Mouse (Mus musculus) MEL (cell line): Measurements from ENCODE around the gene Sod1. TPM values are rescaled to one million over a fixed set of nuclear protein-coding genes. Genes with fewer than 3 reads are reported as not detected.

Experiments
- DNase-seq: peaks from one replicate; pipeline ENCODE4 v3.0.0; 2011; ENCODE audit warnings: low read depth, low spot score
- H3K27ac ChIP-seq: 2 replicates; pipeline ENCODE4 v1.5.1; 2012; ENCODE audit warnings: low read depth, mild to moderate bottlenecking, control low read depth, low read length, moderate library complexity; ENCODE audit not compliant: control insufficient read depth
- H3K27me3 ChIP-seq, 2 experiments: fragments of 150-350 bp in 1 of 2; sonication (generic) in 1 of 2; 2 replicates each; pipeline ENCODE4 v1.6.1; 2012; ENCODE audit warnings: low read length in 2 of 2, mild to moderate bottlenecking in 2 of 2, improper control_type of control experiment in 1 of 2, moderate library complexity in 1 of 2; ENCODE audit not compliant: insufficient read depth in 2 of 2, control insufficient read depth in 1 of 2
- H3K36me3 ChIP-seq, 2 experiments: 2 replicates each; pipeline ENCODE4 v1.6.1; 2012 to 2014; ENCODE audit warnings: low read length in 2 of 2, improper control_type of control experiment in 1 of 2, inconsistent platforms in 1 of 2, mild to moderate bottlenecking in 1 of 2; ENCODE audit not compliant: insufficient read depth in 2 of 2, control insufficient read depth in 1 of 2
- H3K4me1 ChIP-seq, 2 experiments: fragments of 150-350 bp in 1 of 2; sonication (generic) in 1 of 2; 2 replicates each; pipeline ENCODE4 v1.6.1; 2012; ENCODE audit warnings: low read length in 2 of 2, improper control_type of control experiment in 1 of 2, mild to moderate bottlenecking in 1 of 2; ENCODE audit not compliant: insufficient read depth in 2 of 2, control insufficient read depth in 1 of 2
- H3K4me3 ChIP-seq, 2 experiments: fragments of 150-350 bp in 1 of 2; sonication (generic) in 1 of 2; 2 replicates each; pipeline ENCODE4 v1.5.1; 2012; ENCODE audit warnings: low read depth in 2 of 2, low read length in 2 of 2, mild to moderate bottlenecking in 2 of 2, moderate library complexity in 2 of 2, control low read depth in 1 of 2, improper control_type of control experiment in 1 of 2; ENCODE audit not compliant: control insufficient read depth in 1 of 2, insufficient read depth in 1 of 2
- H3K79me2 ChIP-seq: 2 replicates; pipeline ENCODE4 v1.6.1; 2012; ENCODE audit warnings: mild to moderate bottlenecking, low read length, moderate library complexity; ENCODE audit not compliant: control insufficient read depth, poor library complexity, insufficient read depth
- H3K9ac ChIP-seq: 2 replicates; pipeline ENCODE4 v1.6.1; 2012; ENCODE audit warnings: low read depth, mild to moderate bottlenecking, control low read depth, low read length, moderate library complexity; ENCODE audit not compliant: control insufficient read depth, poor library complexity, severe bottlenecking
- H3K9me3 ChIP-seq: fragments of 150-350 bp; sonication (generic); replicated peaks from 2 replicates; pipeline ENCODE4 v1.6.1; 2012; ENCODE audit warnings: mild to moderate bottlenecking, low read length, improper control_type of control experiment, moderate library complexity; ENCODE audit not compliant: insufficient read depth
- BHLHE40 ChIP-seq: IDR thresholded peaks from 2 replicates; pipeline ENCODE4 v1.6.1; 2012; ENCODE audit warnings: low read depth, mild to moderate bottlenecking, inconsistent platforms, low read length, improper control_type of control experiment, borderline replicate concordance
- CHD2 ChIP-seq: IDR thresholded peaks from 2 replicates; pipeline ENCODE4 v1.6.1; 2011; ENCODE audit warnings: low read length, improper control_type of control experiment
- CTCF ChIP-seq, 3 experiments: IDR thresholded peaks in 2 of 3; conservative IDR thresholded peaks in 1 of 3; 2 replicates each; pipeline ENCODE4 v1.5.1; 2011 to 2012; ENCODE audit warnings: low read length in 3 of 3, low read depth in 2 of 3, mild to moderate bottlenecking in 2 of 3, improper control_type of control experiment in 1 of 3, inconsistent platforms in 1 of 3, mixed read lengths in 1 of 3, moderate library complexity in 1 of 3; ENCODE audit not compliant: control insufficient read depth in 1 of 3, insufficient read depth in 1 of 3, poor library complexity in 1 of 3, severe bottlenecking in 1 of 3
- JUND ChIP-seq: IDR thresholded peaks from 2 replicates; pipeline ENCODE4 v1.6.1; 2011; ENCODE audit warnings: low read depth, mild to moderate bottlenecking, improper control_type of control experiment, low read length
- KAT2A ChIP-seq: conservative IDR thresholded peaks from 2 replicates; pipeline ENCODE4 v1.6.1; 2012; ENCODE audit warnings: low read depth, low read length, improper control_type of control experiment, inconsistent platforms
- MAX ChIP-seq: IDR thresholded peaks from 2 replicates; pipeline ENCODE4 v1.6.1; 2011; ENCODE audit warnings: low read length, improper control_type of control experiment
- MAZ ChIP-seq: IDR thresholded peaks from 2 replicates; pipeline ENCODE4 v1.6.1; 2012; ENCODE audit warnings: low read depth, mild to moderate bottlenecking, inconsistent platforms, low read length, improper control_type of control experiment
- MEF2A ChIP-seq: IDR thresholded peaks from 2 replicates; pipeline ENCODE4 v1.6.1; 2014; ENCODE audit warnings: low read depth, mild to moderate bottlenecking, inconsistent platforms, low read length, improper control_type of control experiment; ENCODE audit not compliant: poor library complexity, insufficient replicate concordance, severe bottlenecking; ENCODE audit errors: extremely low read depth
- NRF1 ChIP-seq: IDR thresholded peaks from 2 replicates; pipeline ENCODE4 v1.6.1; 2014; ENCODE audit warnings: low read depth, mild to moderate bottlenecking, inconsistent platforms, low read length, improper control_type of control experiment, moderate library complexity; ENCODE audit not compliant: poor library complexity, insufficient read depth, severe bottlenecking
- RAD21 ChIP-seq: IDR thresholded peaks from 2 replicates; pipeline ENCODE4 v1.6.1; 2011; ENCODE audit warnings: mild to moderate bottlenecking, low read depth, low read length, improper control_type of control experiment
- RCOR1 ChIP-seq: IDR thresholded peaks from 2 replicates; pipeline ENCODE4 v1.6.1; 2012; ENCODE audit warnings: low read depth, mild to moderate bottlenecking, inconsistent platforms, low read length, improper control_type of control experiment
- SIN3A ChIP-seq: IDR thresholded peaks from 2 replicates; pipeline ENCODE4 v1.6.1; 2012; ENCODE audit warnings: low read length, improper control_type of control experiment, inconsistent platforms
- SMC3 ChIP-seq: IDR thresholded peaks from 2 replicates; pipeline ENCODE4 v1.6.1; 2011; ENCODE audit warnings: low read depth, low read length, improper control_type of control experiment
- TAL1 ChIP-seq: IDR thresholded peaks from 2 replicates; pipeline ENCODE4 v1.6.1; 2012; ENCODE audit warnings: mild to moderate bottlenecking, inconsistent platforms, low read length, moderate library complexity, mixed read lengths
- TBP ChIP-seq: IDR thresholded peaks from 2 replicates; pipeline ENCODE4 v1.8.0; 2011; ENCODE audit warnings: low read depth, low read length, improper control_type of control experiment
- TCF12 ChIP-seq: IDR thresholded peaks from 2 replicates; pipeline ENCODE4 v1.6.1; 2014; ENCODE audit warnings: low read depth, mild to moderate bottlenecking, inconsistent platforms, low read length, improper control_type of control experiment, moderate library complexity
- USF2 ChIP-seq, 2 experiments: IDR thresholded peaks; 2 replicates each; pipeline ENCODE4 v1.6.1; 2011 to 2012; ENCODE audit warnings: improper control_type of control experiment in 2 of 2, low read length in 2 of 2, borderline replicate concordance in 1 of 2, inconsistent platforms in 1 of 2, low read depth in 1 of 2, mild to moderate bottlenecking in 1 of 2; ENCODE audit not compliant: insufficient read depth in 1 of 2
- ZC3H11A ChIP-seq: IDR thresholded peaks from 2 replicates; pipeline ENCODE4 v1.6.1; 2012; ENCODE audit warnings: low read depth, mild to moderate bottlenecking, inconsistent platforms, low read length, improper control_type of control experiment
- ZNF384 ChIP-seq: IDR thresholded peaks from 2 replicates; pipeline ENCODE4 v1.6.1; 2012; ENCODE audit warnings: low read depth, mild to moderate bottlenecking, inconsistent platforms, low read length, improper control_type of control experiment
- polyA plus RNA-seq, 2 experiments: library from polyadenylated mRNA; stranded (reverse) in 1 of 2; unstranded in 1 of 2; fragments of >175 nt in 1 of 2; fragments of >200 nt in 1 of 2; gene quantifications; 2 replicates each; pipeline versions ENCODE4 v1.2.1 to v1.2.4; 2012; ENCODE audit warnings: low replicate concordance in 2 of 2, low read depth in 1 of 2; ENCODE audit not compliant: insufficient read length in 2 of 2, insufficient read depth in 1 of 2, missing spikeins in 1 of 2
- total RNA-seq: library from RNA; depleted of rRNA; stranded (reverse); fragments of 300-350 nt; gene quantifications from 2 replicates; pipeline ENCODE4 v1.2.3, GENCODE M21; 2012

Gene Sod1
- total and polyA plus RNA-seq, 3 experiments, result 380 to 1,094 (median 474) TPM

DNA sequence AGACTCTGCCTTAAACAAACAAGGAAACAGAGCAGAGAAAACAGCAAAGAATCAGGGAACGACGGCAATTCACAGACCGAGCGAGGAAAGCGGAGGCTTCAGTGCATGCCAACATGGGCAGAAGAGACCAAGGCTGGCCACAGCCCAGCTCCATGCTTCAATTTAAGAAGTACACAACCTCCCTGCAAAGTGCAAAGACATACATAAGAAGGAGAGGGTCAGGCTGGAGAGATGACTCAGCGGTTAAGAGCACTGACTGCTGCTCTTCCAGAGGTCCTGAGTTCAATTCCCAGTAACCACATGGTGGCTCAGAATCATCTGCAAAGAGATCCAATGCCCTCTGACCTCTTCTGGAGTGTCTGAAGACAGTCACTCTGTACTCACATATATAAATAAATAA lies 36.4 kb upstream of the Sod1 start (continued):
- TF ChIP-seq CHD2 (no peak), BHLHE40 (no peak), TAL1 (peak; percentile 63), TCF12 (peak; percentile 42; the same call in 1 of the 2 replicates), MEF2A (no peak), TBP (peak; percentile 62), RAD21 (no peak)

DNA sequence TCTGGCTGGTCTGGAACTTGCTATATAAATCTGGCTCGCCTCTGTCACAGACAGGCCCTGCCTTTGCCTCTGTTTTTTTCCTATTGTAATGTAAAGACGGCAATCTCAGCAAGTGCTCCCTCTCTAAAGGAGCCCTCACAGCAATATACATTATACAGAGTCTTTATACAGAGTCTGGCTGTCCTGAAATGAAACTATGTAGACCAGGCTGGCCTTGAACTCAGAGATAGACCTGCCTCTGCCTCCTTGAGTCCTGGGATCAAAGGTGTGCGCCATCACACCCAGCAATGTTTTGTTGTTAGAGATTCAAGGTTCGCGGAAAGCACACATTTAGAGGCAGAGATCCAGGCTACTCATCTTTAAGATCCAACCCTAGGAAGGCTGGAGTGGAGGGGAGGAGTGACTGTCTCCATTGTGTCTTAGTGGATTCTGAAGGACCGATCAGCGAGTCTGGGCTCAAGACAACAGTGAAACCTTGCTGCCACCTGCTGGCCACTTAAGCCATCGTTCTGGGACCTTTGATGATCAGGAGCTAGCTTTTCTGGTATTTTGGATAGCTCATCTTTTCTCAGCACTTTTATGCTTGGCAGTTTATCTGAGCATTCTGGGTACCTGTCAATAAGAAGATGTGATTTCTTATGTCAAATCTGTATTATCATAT lies 34.5 kb upstream of the Sod1 start:
- Histone ChIP-seq H3K4me1 (peaks cover 9 to 22% of the 10 kb centered on the region in 2 experiments), H3K4me3 (no peak overlapping the region), H3K9me3 (no peaks in the 10 kb centered on the region), H3K79me2 (no peaks in the 10 kb centered on the region), H3K27ac (no peak overlapping the region), H3K36me3 (peaks cover 0 to 10% of the 10 kb centered on the region in 2 experiments; a peak in 2 of 4 replicates), H3K27me3 (no peaks in the 10 kb centered on the region), H3K9ac (no peak overlapping the region)
- 0 out of 2 replicates have a peak, but pooled peaks have one; percentile 25 for TF ChIP-seq TBP
- TF ChIP-seq ZC3H11A, result peak; percentile 87
- no peak for TF ChIP-seq MEF2A
- TF ChIP-seq MAZ, result no peak
- no peak for TF ChIP-seq MAX
- TF ChIP-seq SIN3A, result peak; percentile 34; the same call in 1 of the 2 replicates
- TF ChIP-seq SMC3, result peak; percentile 94
- TF ChIP-seq USF2 (IDR thresholded peaks at IDR 0.05; ENCODE audit: borderline replicate concordance in 1 of 2, insufficient read depth in 1 of 2, low read depth in 1 of 2, low read length in 2 of 2), result no peak
- peak; percentile 94 for TF ChIP-seq RAD21
- no peak for TF ChIP-seq KAT2A
- TF ChIP-seq TCF12, result no peak
- TF ChIP-seq CTCF (IDR thresholded peaks at IDR 0.05 in 2 of 3, conservative IDR thresholded peaks at IDR 0.05 in 1 of 3; ENCODE audit: control insufficient read depth in 1 of 3, insufficient read depth in 1 of 3, low read depth in 2 of 3, low read length in 3 of 3, poor library complexity in 1 of 3, severe bottlenecking in 1 of 3), result peak; percentile 70 to 95 (median 80)
- no peak for TF ChIP-seq RCOR1
- no peak for TF ChIP-seq ZNF384
- no peak for TF ChIP-seq NRF1
- no peak for TF ChIP-seq JUND
- peak; percentile 91 for DNase-seq
